Mouse (Mus musculus) neural tube, embryonic 14.5 days (tissue): ENCODE data around the gene Aes. TPM values are rescaled to one million over a fixed set of nuclear protein-coding genes. Genes with fewer than 3 reads are reported as not detected.

Experiments used
- ATAC-seq: fragments of 200-750 bp; cut with Nextera tagmentation; 2 replicates; pipeline ENCODE4 v1.8.0; 2017; ENCODE audit warnings: low read depth, mild to moderate bottlenecking, moderate TSS enrichment, moderate library complexity
- H3K27ac ChIP-seq: fragments of 300-500 bp; sonication (generic); 2 replicates; pipeline ENCODE4 v1.5.1; 2014; ENCODE audit warnings: low read depth, mild to moderate bottlenecking, control low read depth, low read length, moderate library complexity, mixed read lengths
- H3K27me3 ChIP-seq: fragments of 300-500 bp; sonication (generic); 2 replicates; pipeline ENCODE4 v1.6.1; 2014; ENCODE audit warnings: low read length; ENCODE audit not compliant: control insufficient read depth, insufficient read depth
- H3K36me3 ChIP-seq: fragments of 300-500 bp; sonication (generic); 2 replicates; pipeline ENCODE4 v1.6.1; 2014; ENCODE audit warnings: low read length, mixed read lengths; ENCODE audit not compliant: control insufficient read depth, insufficient read depth
- H3K4me1 ChIP-seq: fragments of 300-500 bp; sonication (generic); 2 replicates; pipeline ENCODE4 v1.6.1; 2014; ENCODE audit warnings: low read length; ENCODE audit not compliant: control insufficient read depth, insufficient read depth
- H3K4me2 ChIP-seq: fragments of 300-500 bp; sonication (generic); 2 replicates; pipeline ENCODE4 v1.6.1; 2014; ENCODE audit warnings: mild to moderate bottlenecking, low read depth, low read length, control low read depth
- H3K4me3 ChIP-seq: fragments of 300-500 bp; sonication (generic); 2 replicates; pipeline ENCODE4 v1.5.1; 2014; ENCODE audit warnings: low read depth, low read length, control low read depth, mixed read lengths
- H3K9ac ChIP-seq: fragments of 300-500 bp; sonication (generic); replicated peaks from 2 replicates; pipeline ENCODE4 v1.6.1; 2014; ENCODE audit warnings: low read depth, mild to moderate bottlenecking, control low read depth, low read length, mixed read lengths
- H3K9me3 ChIP-seq: fragments of 300-500 bp; sonication (generic); 2 replicates; pipeline ENCODE4 v1.6.1; 2016; ENCODE audit warnings: low read length; ENCODE audit not compliant: control insufficient read depth
- WGBS: fragments of 180-500 bp; shearing (Covaris S2); extraction: QIAGEN DNeasy Blood & Tissue Kit; methylation state at CpG from one replicate; pipeline ENCODE4 v1.1.7; 2014; 5-methylcytosine and 5-hydroxymethylcytosine counted together
- polyA plus RNA-seq: library from polyadenylated mRNA; unstranded; fragments of >200 nt; fragmentation: Nextera tagmentation; extraction: Ambion mirVana; gene quantifications from 2 replicates; pipeline ENCODE4 v1.2.1, GENCODE M21; 2014

Gene Aes
- polyA plus RNA-seq, 1 experiment from 2014 or later, result 599 TPM

- whole genome bisulfite sequencing, result 6% methylated on average over 12 of the region's 12 CpGs
- H3K27me3 ChIP-seq, result no peaks in the 10 kb centered on the region; the same call in 1 of the 2 replicates
- H3K9me3 ChIP-seq, result no peaks in the 10 kb centered on the region
- H3K4me3 ChIP-seq, result no peak overlapping the region
- H3K27ac ChIP-seq, result peak overlapping the region; percentile 44
- H3K36me3 ChIP-seq, result no peaks in the 10 kb centered on the region
- peak; percentile 16; the same call in 1 of the 2 replicates for ATAC-seq
- peak overlapping the region; percentile 38; the same call in 1 of the 2 replicates for H3K4me2 ChIP-seq
- peaks cover 26% of the 10 kb centered on the region for H3K4me1 ChIP-seq
- H3K9ac ChIP-seq, result peak overlapping the region; percentile 7; the same call in 1 of the 2 replicates
Observed at GRCm38 (mm10) chr10:81597137-81597950, 38.1 kb downstream of the Aes start.

GRCm38 (mm10) chr10:81598342-81598741 is 39.1 kb downstream of the Aes start:
- Histone ChIP-seq H3K4me1 (peaks cover 29% of the 10 kb centered on the region), H3K4me3 (no peak overlapping the region), H3K36me3 (no peaks in the 10 kb centered on the region), H3K27me3 (no peaks in the 10 kb centered on the region; the same call in 1 of the 2 replicates), H3K9me3 (no peaks in the 10 kb centered on the region), H3K9ac (no peak overlapping the region), H3K27ac (no peak overlapping the region), H3K4me2 (no peak overlapping the region)
- 37% methylated on average over 3 of the region's 3 CpGs for WGBS
- ATAC-seq, result no peak

GRCm38 (mm10) chr10:81598871-81599270 is 39.6 kb downstream of the Aes start:
- no peak for ATAC-seq
- Histone ChIP-seq H3K4me1 (peaks cover 29% of the 10 kb centered on the region), H3K9me3 (no peaks in the 10 kb centered on the region), H3K27me3 (no peaks in the 10 kb centered on the region; the same call in 1 of the 2 replicates), H3K36me3 (no peaks in the 10 kb centered on the region), H3K4me2 (no peak overlapping the region), H3K9ac (no peak overlapping the region), H3K4me3 (no peak overlapping the region), H3K27ac (no peak overlapping the region)
- 49% methylated on average over 6 of the region's 6 CpGs for WGBS

- H3K27ac ChIP-seq, result no peak overlapping the region
- WGBS, result 81% methylated on average over 5 of the region's 5 CpGs
- no peaks in the 10 kb centered on the region for H3K36me3 ChIP-seq
- no peak overlapping the region for H3K9ac ChIP-seq
- H3K9me3 ChIP-seq, result no peaks in the 10 kb centered on the region
- no peaks in the 10 kb centered on the region; the same call in 1 of the 2 replicates for H3K27me3 ChIP-seq
- no peak overlapping the region for H3K4me3 ChIP-seq
- peaks cover 29% of the 10 kb centered on the region for H3K4me1 ChIP-seq
- no peak for ATAC-seq
- no peak overlapping the region for H3K4me2 ChIP-seq
Observed at GRCm38 (mm10) chr10:81599630-81600029, 40.3 kb downstream of the Aes start.

- Histone ChIP-seq H3K27ac (no peak overlapping the region), H3K4me3 (no peak overlapping the region), H3K9me3 (no peaks in the 10 kb centered on the region), H3K4me2 (no peak overlapping the region), H3K9ac (no peak overlapping the region), H3K4me1 (peaks cover 29% of the 10 kb centered on the region), H3K27me3 (no peaks in the 10 kb centered on the region; the same call in 1 of the 2 replicates), H3K36me3 (no peaks in the 10 kb centered on the region)
- ATAC-seq, result no peak
- WGBS, result 49% methylated on average over 10 of the region's 10 CpGs
Observed at GRCm38 (mm10) chr10:81600096-81600495, 40.8 kb downstream of the Aes start.

- ATAC-seq, result peak; percentile 74
- Histone ChIP-seq H3K36me3 (no peaks in the 10 kb centered on the region), H3K27ac (no peak within 1 kb of the TSS), H3K4me3 (0 out of 2 replicates have a peak within 1 kb of the TSS, but pooled peaks have one; percentile 15), H3K4me1 (peaks cover 26% of the 10 kb centered on the region), H3K27me3 (no peaks in the 10 kb centered on the region; the same call in 1 of the 2 replicates), H3K4me2 (peak within 1 kb of the TSS; percentile 43), H3K9ac (no peak within 1 kb of the TSS; the same call in 1 of the 2 replicates), H3K9me3 (no peaks in the 10 kb centered on the region)
- 1% methylated on average over 28 of the region's 28 CpGs for WGBS
Observed at GRCm38 (mm10) chr10:81600738-81601203, 41.5 kb downstream of the Aes start, which contains the start of gene Tle6. Gene Tle6 (minus strand): TSS chr10:81601073.

GRCm38 (mm10) chr10:81601396-81601905 is 42.2 kb downstream of the Aes start:
- H3K27ac ChIP-seq, result no peak overlapping the region
- H3K9ac ChIP-seq, result no peak overlapping the region
- H3K27me3 ChIP-seq, result no peaks in the 10 kb centered on the region; the same call in 1 of the 2 replicates
- peak overlapping the region; percentile 43; the same call in 1 of the 2 replicates for H3K4me2 ChIP-seq
- no peak overlapping the region for H3K4me3 ChIP-seq
- peak; percentile 0; the same call in 1 of the 2 replicates for ATAC-seq
- H3K9me3 ChIP-seq, result no peaks in the 10 kb centered on the region
- H3K36me3 ChIP-seq, result no peaks in the 10 kb centered on the region
- WGBS, result 19% methylated on average over 7 of the region's 7 CpGs
- peaks cover 20% of the 10 kb centered on the region for H3K4me1 ChIP-seq

GRCm38 (mm10) chr10:81602741-81603151 is 43.5 kb downstream of the Aes start:
- no peak for ATAC-seq
- H3K4me1 ChIP-seq, result peaks cover 13% of the 10 kb centered on the region
- H3K9ac ChIP-seq, result no peak overlapping the region
- no peaks in the 10 kb centered on the region for H3K36me3 ChIP-seq
- no peak overlapping the region for H3K27ac ChIP-seq
- H3K27me3 ChIP-seq, result no peaks in the 10 kb centered on the region; the same call in 1 of the 2 replicates
- H3K4me3 ChIP-seq, result no peak overlapping the region
- no peaks in the 10 kb centered on the region for H3K9me3 ChIP-seq
- 12% methylated on average over 4 of the region's 4 CpGs for WGBS
- no peak overlapping the region for H3K4me2 ChIP-seq
